Mouse (Mus musculus): ENCODE measurements around the gene Olfr1110. TPM values are rescaled to one million over a fixed set of nuclear protein-coding genes. Genes with fewer than 3 reads are reported as not detected.
"Not testable (repeated sequence)": the region's sequence is repeated elsewhere in the genome, so short reads cannot be mapped to it uniquely, and the experiment has no call there.

Olfr1110 gene
- total RNA-seq (2015), result not detected in 2 replicates
- total RNA-seq (2017), result not detected in 2 replicates

GRCm38 (mm10) chr2:87140200-87140599, at the start of gene Olfr1110:
Gene Olfr1110, minus strand, starts transcription at chr2:87140300.
- no peak for ATAC-seq (ENCODE audit: poor library complexity, severe bottlenecking)

DNA sequence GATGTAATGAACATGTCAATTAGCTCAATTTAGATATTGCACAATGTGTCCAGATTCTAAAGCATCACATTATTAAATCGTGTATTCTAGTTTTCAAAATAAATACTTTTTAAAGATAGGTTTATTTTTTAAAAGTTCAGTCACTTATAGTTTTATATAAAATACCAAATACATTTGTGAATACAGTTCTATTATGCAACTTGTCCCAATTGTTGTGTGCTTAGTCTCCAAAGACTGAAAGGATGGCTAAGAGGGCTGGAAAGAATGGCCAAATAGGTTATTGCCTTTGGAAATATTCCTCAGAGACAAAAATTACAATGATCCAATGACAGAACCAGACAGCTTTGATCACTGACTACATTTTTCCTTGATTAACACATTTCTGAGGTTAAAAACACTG, 47.4 kb upstream of the Olfr1110 start, which contains the start of gene Olfr1112:
Gene Olfr1112 (plus strand): TSS at position 301 of the 400 bp plus-strand sequence.
- ATAC-seq (ENCODE audit: poor library complexity, severe bottlenecking), result no peak

DNA sequence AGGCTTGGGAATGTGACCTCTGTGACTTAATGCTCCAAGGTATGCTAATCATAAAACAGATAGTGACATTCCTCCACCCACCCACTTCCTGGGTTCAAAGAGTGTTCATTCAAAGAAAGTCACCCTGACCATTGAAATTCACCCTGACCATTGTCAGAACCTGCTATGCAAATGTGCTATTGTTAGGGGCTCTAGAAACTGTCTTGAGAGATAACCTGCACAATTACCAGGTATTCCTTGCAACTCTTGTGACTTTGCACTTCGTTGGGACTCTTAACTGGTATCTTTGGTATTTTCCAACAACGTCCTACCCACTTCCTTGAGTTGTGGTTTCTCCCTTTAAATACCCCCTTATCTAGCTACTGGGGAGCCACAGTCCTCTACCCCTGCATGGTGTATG, 27.6 kb upstream of the Olfr1110 start:
- not testable (repeated sequence) for ATAC-seq (ENCODE audit: poor library complexity, severe bottlenecking)

GRCm38 (mm10) chr2:87152524-87152923, 12.4 kb upstream of the Olfr1110 start, which contains the start of gene Olfr1111:
Gene Olfr1111, minus strand, starts transcription at chr2:87152624.
- no peak for ATAC-seq (ENCODE audit: poor library complexity, severe bottlenecking)

DNA sequence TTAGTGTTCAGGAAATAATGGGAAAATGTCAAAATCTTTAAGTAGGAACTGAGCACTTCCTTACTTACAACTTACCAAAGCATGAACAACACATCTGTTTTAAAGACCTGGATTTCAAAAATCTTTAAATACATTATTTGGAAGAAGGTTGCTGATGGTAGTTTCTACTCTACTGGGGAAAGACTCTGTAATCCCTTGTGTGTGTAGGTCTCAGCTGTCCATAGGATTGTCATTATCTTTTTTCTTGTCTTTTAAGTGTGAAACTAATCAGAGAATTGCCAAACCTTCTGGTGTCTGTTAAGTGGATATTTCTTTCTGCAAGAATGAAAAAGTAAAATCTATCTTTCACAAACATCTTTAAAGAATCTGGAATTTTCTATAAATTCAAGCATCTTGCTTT, 25.6 kb downstream of the Olfr1110 start, which contains the start of gene Olfr259:
Gene Olfr259 (minus strand): TSS at position 101 of the 400 bp plus-strand sequence.
- no peak for ATAC-seq (ENCODE audit: poor library complexity, severe bottlenecking)

DNA sequence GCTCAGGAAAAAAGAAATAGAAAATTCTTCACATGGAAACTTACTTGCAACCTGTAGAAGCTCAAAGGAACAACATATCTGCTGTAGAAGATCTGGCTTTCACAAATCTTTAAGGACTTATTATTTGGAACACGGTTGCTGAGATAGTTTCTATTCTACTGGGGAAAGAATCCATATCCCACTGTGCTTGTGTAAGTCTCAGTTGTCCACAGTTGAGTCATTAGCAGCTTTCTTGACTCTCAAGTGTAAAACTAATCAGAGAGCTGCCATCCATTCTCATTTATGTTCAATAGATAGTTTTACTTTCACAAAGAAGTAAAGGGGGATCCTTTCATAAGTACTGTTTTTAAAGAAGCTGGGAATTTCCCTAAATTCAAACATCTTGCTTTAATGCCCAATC, 44.2 kb downstream of the Olfr1110 start, which contains the start of gene Olfr1109:
Gene Olfr1109 (minus strand): TSS at position 101 of the 400 bp plus-strand sequence.
- ATAC-seq (ENCODE audit: poor library complexity, severe bottlenecking), result no peak

Other genes starting within 250 kb of the Olfr1110 start
- not detected in 2 replicates for gene Olfr1097, start 248.1 kb downstream of the Olfr1110 start, total RNA-seq (2015)
- not detected in 2 replicates for gene Olfr1097, start 248.1 kb downstream of the Olfr1110 start, total RNA-seq (2017)
- not detected in 2 replicates for gene Olfr1098, start 215.8 kb downstream of the Olfr1110 start, total RNA-seq (2015)
- gene Olfr1098, start 215.8 kb downstream of the Olfr1110 start, total RNA-seq (2017), result not detected in 2 replicates
- not detected in 2 replicates for gene Olfr1099, start 179.6 kb downstream of the Olfr1110 start, total RNA-seq (2015)
- gene Olfr1099, start 179.6 kb downstream of the Olfr1110 start, total RNA-seq (2017), result not detected in 2 replicates
- gene Olfr1100, start 160.3 kb downstream of the Olfr1110 start, total RNA-seq (2015), result not detected in 2 replicates
- gene Olfr1100, start 160.3 kb downstream of the Olfr1110 start, total RNA-seq (2017), result not detected in 2 replicates
- gene Olfr1101, start 149.1 kb downstream of the Olfr1110 start, total RNA-seq (2015), result not detected in 2 replicates
- gene Olfr1101, start 149.1 kb downstream of the Olfr1110 start, total RNA-seq (2017), result not detected in 2 replicates
- gene Olfr1102, start 141.9 kb downstream of the Olfr1110 start, total RNA-seq (2015), result not detected in 2 replicates
- gene Olfr1102, start 141.9 kb downstream of the Olfr1110 start, total RNA-seq (2017), result not detected in 2 replicates
- gene Olfr1104, start 113.2 kb downstream of the Olfr1110 start, total RNA-seq (2015), result not detected in 2 replicates
- gene Olfr1104, start 113.2 kb downstream of the Olfr1110 start, total RNA-seq (2017), result not detected in 2 replicates
- not detected in 2 replicates for gene Olfr1105, start 103.8 kb downstream of the Olfr1110 start, total RNA-seq (2015)
- not detected in 2 replicates for gene Olfr1105, start 103.8 kb downstream of the Olfr1110 start, total RNA-seq (2017)
- not detected in 2 replicates for gene Olfr1106, start 88.0 kb downstream of the Olfr1110 start, total RNA-seq (2015)
- gene Olfr1106, start 88.0 kb downstream of the Olfr1110 start, total RNA-seq (2017), result not detected in 2 replicates
- not detected in 2 replicates for gene Olfr1107, start 64.5 kb downstream of the Olfr1110 start, total RNA-seq (2015)
- gene Olfr1107, start 64.5 kb downstream of the Olfr1110 start, total RNA-seq (2017), result not detected in 2 replicates
- not detected in 2 replicates for gene Olfr1109, start 44.3 kb downstream of the Olfr1110 start, total RNA-seq (2015)
- not detected in 2 replicates for gene Olfr1109, start 44.3 kb downstream of the Olfr1110 start, total RNA-seq (2017)
- not detected in 2 replicates for gene Olfr259, start 25.7 kb downstream of the Olfr1110 start, total RNA-seq (2015)
- gene Olfr259, start 25.7 kb downstream of the Olfr1110 start, total RNA-seq (2017), result not detected in 2 replicates
- not detected in 2 replicates for gene Olfr1111, start 12.3 kb upstream of the Olfr1110 start, total RNA-seq (2015)
- gene Olfr1111, start 12.3 kb upstream of the Olfr1110 start, total RNA-seq (2017), result not detected in 2 replicates
- gene Olfr1112, start 47.5 kb upstream of the Olfr1110 start, total RNA-seq (2015), result not detected in 2 replicates
- not detected in 2 replicates for gene Olfr1112, start 47.5 kb upstream of the Olfr1110 start, total RNA-seq (2017)
- not detected in 2 replicates for gene Olfr1113, start 68.7 kb upstream of the Olfr1110 start, total RNA-seq (2015)
- not detected in 2 replicates for gene Olfr1113, start 68.7 kb upstream of the Olfr1110 start, total RNA-seq (2017)
- not detected in 2 replicates for gene Olfr1115, start 107.7 kb upstream of the Olfr1110 start, total RNA-seq (2015)
- not detected in 2 replicates for gene Olfr1115, start 107.7 kb upstream of the Olfr1110 start, total RNA-seq (2017)
- gene Olfr1116, start 127.2 kb upstream of the Olfr1110 start, total RNA-seq (2015), result not detected in 2 replicates
- not detected in 2 replicates for gene Olfr1116, start 127.2 kb upstream of the Olfr1110 start, total RNA-seq (2017)
- not detected in 2 replicates for gene Olfr1118, start 167.3 kb upstream of the Olfr1110 start, total RNA-seq (2015)
- 0.04 TPM in 1 of 2 replicates, not detected in the other for gene Olfr1118, start 167.3 kb upstream of the Olfr1110 start, total RNA-seq (2017)
- not detected in 2 replicates for gene Olfr1120, start 214.5 kb upstream of the Olfr1110 start, total RNA-seq (2015)
- gene Olfr1120, start 214.5 kb upstream of the Olfr1110 start, total RNA-seq (2017), result not detected in 2 replicates
- not detected in 2 replicates for gene Olfr1121, start 229.6 kb upstream of the Olfr1110 start, total RNA-seq (2015)
- not detected in 2 replicates for gene Olfr1121, start 229.6 kb upstream of the Olfr1110 start, total RNA-seq (2017)
- gene Olfr1122, start 245.5 kb upstream of the Olfr1110 start, total RNA-seq (2015), result 0.02 TPM in 1 of 2 replicates, not detected in the other
- not detected in 2 replicates for gene Olfr1122, start 245.5 kb upstream of the Olfr1110 start, total RNA-seq (2017)

Measured in megakaryocyte, adult 5-6 weeks (primary cell).